Mouse (Mus musculus): ENCODE results near the gene Cfd.

Gene Cfd

DNA sequence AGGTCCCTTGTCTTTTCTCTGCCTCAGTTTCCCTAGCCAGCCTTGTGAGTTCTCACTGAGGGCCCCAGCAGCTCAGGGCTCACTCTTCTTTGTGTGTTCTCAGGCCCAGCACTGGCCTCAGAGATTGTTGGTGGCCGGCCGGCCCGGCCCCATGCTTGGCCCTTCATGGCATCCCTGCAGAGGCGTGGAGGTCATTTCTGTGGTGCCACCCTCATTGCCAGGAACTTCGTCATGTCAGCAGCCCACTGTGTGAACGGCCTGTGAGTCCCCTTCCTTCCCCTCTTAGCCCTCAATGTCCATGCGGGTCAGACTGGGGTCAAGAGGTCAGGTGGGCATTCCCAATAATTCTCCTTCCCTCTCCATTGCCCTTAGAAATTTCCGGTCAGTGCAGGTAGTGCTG is 4.0 kb upstream of the Cfd start:
- DNase-seq, result no peak

DNA sequence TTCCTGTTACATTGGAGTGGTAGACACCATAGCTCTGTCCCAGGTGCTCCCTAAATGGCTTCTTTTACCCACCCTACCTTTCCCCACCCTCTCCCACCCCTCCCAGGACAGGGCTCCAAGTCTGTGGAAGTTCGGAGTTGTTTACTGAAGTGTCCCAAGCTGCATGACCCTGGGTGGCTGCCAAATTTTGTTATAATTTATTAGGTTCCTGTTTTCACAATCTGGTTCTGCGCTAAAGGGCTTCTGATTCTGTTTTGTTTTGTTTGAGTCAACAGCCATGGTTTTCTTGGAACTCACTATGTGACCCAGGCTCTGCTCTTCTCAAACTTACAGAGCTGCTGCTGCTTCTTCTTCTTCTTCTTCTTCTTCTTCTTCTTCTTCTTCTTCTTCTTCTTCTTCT is 1.3 kb upstream of the Cfd start:
- no peak for DNase-seq

DNA sequence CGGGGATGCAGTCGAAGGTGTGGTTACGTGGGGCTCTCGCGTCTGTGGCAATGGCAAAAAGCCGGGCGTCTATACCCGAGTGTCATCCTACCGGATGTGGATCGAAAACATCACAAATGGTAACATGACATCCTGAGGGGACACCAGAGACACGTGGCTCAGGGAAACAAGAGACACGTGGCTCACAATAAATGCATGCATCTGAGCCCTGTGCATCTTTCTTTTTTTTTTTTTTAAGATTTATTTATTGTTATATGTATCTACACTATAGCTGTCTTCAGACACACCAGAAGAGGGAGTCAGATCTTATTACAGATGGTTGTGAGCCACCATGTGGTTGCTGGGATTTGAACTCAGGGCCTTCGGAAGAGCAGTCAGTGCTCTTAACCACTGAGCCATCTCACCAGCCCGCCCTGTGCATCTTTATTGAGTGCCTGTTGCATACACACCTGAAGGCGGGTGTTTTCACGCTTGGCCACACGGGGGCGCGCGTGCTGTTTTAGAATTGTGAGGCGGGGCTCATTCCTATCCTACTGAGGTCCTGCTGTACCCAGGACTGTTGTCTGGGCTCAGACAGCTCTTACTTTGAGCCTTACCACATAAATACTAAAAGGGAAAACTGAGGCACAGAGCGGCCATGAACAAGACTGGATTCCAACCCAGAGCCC is 1.9 kb downstream of the Cfd start:
- DNase-seq, result peak; percentile 89

DNA sequence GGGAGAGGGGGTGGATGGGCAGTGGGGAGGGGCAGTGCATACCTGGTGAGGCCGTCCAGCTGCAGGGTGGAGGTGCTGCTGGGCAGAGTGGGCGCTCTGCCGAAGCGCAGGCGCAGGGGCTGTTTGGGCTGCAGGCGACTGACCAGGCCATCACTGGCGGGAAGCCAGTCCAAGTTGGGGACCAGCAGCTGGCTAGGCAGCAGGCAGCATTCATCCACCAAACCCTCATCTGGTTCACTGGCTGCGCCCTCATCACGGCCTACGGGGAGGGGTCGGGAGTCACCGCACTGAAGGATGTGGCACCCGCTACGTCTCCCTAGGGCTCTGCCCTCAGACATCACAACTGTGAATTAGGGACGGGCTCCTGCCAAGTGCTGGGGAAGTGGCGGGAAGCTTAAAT is 5.7 kb downstream of the Cfd start:
- no peak for DNase-seq

DNA sequence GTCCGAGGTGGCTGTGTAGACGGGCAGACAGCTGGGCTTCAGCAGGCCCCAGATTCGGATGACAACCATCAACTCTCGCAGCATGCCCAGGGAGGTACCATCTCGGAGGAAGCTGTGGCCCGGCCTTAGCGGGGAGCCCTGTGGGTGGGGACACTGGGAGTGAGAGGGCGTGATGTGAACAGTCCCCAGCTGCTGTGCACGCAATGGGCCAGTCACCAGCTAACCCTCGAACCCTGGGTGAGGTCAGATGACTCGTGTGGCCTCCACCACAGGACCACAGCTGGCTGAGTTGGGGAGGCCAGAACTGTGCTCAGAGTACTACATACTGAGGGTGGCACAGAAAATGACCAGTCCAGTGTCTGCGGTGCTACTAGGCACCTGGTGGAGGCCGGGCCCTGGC is 6.2 kb downstream of the Cfd start:
- DNase-seq, result no peak

DNA sequence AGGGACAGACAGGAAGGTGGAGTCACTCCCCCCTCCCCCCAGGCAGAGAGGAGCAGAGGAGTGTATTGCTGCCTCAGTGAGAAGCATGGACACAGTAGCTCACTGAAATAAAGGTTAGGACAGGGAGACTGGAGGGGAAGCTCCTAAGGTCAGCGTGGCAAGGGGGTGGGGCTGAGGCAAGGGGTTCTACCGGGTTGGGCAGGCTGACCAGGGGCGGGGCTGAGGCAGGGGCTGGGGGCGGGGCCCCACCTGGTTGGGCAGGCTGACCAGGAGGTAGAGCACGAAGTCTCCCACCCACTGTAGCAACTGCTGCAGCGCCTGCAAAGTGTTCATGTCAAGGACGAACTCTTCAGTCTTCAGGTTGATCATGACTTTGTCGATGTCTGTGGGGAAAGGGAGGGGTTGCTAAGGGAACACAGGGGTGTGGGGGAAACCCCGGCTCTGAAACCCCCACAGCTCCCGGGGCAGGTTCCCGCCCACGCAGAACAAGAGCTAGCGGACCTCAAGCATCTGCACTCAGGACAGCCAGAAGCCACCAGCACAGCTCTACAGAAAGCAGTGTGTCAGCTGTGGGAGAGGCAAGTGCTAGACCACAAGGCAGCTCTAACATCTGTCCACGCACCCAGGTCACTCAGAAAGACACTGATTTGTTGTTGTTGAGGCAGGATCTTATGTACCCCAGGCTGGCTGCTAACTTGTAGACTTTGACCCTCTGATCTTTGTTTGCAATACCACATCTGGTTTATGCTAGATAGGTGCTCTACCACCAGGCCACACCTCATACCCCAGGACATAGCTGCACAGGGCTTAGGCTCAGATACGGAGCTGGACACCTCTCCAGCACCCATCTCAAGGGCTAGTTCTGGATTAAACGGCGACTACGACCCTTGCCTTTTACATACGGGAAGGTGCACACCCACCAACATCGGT is 6.9 kb downstream of the Cfd start:
- peak; percentile 28 to 46 for DNase-seq

DNA sequence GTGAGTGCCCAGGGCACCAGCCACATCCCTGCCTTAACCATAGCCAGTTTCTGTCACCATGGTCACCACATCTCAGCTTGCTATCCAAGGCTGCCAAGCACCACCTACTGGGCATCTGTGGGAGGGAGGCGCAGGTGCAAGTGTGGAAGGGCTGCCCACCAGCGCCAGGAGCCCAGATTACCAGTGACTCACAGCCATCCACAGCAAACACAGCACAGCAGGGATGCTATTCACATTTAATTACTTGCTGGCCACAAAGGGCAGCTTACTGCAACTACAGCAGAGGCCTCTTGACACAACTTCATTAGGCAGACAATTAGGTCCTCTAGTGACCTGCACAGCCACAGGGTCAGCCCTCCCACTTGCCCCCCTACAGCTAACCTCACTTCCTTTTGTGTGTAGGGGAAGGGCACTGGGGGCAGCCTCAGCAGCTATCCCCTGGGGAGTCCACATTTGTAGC is 10.3 kb downstream of the Cfd start:
- DNase-seq, result no peak

DNA sequence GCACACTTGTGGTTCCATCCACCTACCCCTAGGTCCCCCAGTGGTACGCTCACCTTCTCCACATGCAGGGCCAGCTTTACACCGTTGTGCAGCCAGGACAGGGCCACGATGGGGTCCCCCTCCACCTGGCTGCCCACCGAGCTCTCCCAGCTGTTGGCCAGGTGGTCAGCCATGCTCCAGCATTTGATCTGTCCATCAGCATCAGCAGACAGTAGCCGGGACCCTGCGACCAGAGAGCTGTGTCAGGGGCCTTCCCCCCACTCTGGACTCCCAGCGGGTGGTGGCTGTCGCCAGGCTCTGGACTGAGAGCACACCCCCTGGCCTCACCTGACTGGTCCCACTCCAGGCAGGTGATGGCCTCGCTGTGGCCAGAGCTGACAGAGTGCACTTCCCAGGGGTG is 16.1 kb downstream of the Cfd start:
- DNase-seq, result no peak

DNA sequence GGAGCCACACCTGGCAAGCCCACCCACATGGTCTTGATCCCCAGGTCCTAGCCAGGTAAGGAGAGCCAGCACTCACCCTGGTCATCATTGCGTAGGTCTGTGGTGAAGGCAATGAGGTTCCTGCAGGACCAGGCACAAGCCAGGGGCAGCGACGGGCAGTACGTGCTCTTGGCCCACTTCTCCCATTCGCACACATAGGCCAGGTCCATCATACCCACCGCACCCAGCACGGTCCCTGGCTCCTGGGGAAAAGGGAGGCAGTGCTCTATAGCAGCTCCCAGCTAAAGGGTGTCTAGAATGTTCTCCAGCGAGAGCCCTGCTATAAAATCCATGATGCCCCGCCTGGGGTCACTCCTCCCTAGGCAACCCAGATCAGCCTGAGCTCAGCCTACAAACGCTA is 16.8 kb downstream of the Cfd start:
- DNase-seq, result no peak

DNA sequence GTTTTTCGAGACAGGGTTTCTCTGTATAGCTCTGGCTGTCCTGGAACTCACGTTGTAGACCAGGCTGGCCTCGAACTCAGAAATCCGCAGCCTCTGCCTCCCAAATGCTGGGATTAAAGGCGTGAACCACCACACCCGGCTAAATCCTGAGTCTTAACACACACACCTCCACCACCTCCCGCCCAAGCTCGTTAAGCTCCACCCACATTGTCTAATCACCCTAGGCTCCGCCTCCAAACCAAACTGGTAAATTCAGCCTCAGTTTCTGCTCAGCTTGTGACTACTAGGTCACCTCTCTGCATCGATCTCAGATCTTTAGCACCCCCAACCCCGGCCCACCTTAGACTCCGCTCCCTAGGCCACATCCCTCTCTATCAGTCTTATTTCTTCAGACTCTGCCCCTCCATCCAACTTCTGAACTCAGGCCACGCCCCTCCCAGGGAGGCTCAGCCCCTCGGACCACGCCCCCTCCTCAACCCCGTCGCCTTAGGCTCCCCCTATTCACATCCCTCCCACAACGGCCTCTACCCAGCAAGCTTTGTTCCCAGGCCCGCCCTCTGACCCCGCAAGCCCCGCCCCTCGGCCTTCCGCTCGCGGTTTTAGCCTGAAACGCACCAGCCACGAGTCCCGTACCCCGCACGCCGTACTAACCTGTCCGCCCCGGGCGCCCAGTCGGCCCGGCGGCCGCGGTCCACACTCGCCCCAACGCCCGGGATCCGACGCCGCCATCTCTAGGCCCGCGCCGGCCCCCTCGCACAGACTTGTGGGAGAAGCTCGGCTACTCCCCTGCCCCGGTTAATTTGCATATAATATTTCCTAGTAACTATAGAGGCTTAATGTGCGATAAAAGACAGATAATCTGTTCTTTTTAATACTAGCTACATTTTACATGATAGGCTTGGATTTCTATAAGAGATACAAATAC is 17.8 kb downstream of the Cfd start, which contains the start of gene Med16:
Med16 (minus strand) TSS at position 757 of the 925 bp plus-strand sequence.
- DNase-seq, result peak; percentile 98 to 99

DNA sequence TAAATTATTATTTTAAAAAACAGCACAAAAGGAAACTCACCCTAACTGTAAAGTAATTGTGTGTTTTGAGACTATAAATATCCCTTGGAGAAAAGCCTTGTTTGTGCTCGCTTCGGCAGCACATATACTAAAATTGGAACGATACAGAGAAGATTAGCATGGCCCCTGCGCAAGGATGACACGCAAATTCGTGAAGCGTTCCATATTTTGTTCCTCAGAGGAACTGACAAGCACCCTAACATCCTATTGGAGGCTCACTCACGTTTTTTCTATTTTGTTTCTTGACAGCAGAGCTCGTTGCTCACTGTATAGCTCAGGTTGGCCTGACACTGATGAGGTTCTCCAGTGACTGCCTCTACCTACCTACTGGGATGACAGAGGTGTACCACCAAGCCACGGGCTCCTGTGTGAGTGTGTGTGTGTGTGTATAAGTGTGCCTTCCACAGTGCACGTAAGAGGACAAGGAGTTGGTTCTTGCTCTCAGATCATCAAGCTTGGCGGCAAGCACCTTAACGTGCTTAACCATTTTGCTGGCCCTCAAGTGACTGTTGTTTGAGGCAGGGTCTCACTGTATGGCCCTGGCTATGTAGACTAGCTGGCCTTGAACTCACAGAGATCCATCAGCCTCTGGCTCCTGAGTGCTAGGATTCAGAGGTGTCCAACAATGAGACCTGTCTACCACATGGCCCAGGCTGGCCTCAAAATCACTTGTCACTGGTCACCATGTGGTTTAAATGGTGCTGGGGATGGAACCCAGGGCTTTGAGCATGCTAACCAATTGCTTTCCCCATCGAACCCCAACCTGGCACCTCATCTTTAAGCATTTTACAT is 18.7 kb downstream of the Cfd start:
- DNase-seq, result peak; percentile 49 to 58

DNA sequence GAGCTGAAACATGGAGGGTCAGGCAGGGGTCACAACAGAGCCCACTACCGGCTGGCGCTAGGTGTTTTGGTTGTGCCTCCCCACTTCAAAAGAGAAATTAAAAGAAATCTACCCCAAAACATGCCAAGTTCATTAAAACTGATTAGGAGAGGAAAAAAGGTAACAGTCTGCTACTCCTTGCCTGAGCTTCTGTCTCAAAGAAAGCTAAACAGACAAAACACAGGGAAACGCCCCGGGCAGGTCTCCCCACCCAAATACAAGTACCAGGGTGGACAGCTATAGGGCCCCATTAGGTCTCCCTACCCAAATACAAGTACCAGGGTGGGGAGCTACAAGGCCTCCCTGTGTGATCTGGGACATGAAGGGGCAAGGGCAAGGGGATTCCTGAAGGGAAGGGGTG is 19.9 kb downstream of the Cfd start, which contains the start of gene Gm26602:
Gm26602 (plus strand) TSS at position 301 of the 400 bp plus-strand sequence.
- DNase-seq, result no peak

DNA sequence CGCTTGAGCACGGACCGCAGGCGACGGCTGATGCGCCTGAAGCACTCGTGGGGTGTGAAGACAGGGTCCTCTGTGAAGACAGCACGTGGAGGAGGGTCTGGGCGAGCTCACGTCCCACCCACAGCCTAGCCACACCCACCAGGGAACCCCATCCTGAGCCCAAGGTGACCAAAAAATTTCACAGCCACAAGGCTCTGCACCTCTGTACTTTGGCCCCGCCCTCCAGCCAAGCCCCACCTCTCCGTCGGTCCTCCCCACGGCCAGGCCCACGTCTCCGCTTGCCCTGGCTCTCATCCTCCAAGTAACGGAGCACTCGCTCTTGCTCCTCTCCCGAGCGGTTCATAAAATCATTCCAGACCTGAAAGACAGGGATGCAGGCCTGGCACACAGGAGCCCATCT is 21.8 kb downstream of the Cfd start:
- no peak for DNase-seq

DNA sequence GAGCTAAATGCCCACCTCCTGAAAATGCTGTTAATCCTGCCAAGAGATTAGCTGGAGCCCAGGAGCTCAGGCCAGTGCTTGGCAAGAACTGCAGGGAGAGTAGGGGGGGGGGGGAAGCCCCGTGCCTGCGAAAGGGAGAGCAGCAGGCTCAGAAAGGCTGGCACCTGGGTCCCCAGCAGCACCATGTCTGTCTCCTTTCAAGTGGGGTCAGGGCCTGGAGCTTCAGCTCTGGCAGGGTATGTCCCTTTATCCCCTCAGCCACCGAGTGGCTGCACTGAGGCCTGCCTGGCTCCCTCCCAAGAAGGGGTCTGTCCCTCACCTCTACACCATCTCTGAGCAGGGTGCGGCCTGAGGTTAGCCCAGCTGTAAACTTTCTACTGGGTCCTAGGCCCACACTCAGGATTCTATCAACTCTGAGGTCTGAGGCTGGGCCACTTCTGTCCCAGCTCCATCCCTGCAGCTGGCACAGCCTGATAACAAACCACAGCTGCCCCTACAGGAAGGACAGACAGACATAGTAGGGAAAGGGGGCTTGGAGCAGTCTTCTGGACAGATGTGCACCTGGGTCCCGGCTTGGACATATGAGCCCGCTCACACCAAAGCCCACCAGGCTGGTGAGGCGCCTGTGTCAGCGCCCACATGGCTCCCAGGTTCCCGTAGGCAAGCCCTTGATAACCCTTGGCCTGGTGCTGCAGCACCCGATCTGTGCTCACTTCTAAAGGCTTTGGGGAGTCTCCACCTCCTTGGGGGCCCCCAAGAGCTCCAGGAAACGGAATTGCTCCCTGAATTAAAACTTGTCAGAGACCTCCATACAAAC is 23.7 kb downstream of the Cfd start:
- no peak for DNase-seq

DNA sequence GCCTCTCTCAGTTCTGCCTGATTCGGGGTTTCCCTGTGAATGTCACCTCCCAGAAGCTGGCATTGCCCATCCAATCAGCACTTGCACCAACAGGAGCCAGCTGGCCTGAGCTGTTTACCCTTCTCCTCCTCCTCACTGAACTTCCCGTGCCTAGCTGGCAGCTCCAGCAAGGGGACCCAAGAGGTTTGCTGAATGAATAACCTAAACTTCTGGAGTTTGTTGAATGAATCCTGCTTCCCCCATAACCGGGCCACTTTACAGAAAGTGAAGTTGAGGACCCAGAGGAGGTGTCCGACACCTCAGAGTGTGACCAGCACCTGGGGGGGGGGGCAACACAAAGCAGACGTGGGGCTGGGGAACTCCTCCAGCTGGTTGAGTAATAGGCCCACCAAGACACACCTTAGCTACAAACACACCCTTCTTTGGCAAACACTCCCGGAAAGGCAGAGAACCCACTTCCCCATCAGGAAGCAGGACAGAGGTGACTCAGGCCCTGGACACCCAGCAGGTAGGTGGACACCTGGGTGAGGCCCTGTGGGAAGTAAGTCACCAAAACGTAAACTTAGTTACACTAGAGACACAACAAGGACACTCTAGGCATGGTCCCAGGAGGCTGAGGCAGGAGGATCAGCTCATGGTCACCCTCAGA is 24.4 kb downstream of the Cfd start:
- no peak for DNase-seq

DNA sequence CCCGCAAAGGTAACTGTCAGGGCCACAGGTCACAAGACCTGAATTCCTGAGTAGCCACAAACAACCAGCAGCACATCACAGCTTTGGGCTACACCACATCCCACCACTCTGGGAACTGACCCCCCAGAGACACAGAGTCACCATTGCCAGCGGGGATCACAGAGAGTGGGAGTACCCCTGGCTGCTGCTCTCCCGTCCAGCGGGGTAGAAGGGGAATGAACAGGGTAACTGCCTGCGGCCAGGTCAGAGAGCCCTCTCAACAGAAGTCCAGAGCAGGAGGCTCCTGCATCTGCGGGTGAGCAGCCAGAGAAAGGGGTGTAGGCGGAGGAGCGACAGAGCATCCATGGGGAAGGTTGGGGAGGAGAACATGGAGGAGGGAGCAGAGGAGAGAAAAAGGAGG is 25.4 kb downstream of the Cfd start:
- no peak for DNase-seq

DNA sequence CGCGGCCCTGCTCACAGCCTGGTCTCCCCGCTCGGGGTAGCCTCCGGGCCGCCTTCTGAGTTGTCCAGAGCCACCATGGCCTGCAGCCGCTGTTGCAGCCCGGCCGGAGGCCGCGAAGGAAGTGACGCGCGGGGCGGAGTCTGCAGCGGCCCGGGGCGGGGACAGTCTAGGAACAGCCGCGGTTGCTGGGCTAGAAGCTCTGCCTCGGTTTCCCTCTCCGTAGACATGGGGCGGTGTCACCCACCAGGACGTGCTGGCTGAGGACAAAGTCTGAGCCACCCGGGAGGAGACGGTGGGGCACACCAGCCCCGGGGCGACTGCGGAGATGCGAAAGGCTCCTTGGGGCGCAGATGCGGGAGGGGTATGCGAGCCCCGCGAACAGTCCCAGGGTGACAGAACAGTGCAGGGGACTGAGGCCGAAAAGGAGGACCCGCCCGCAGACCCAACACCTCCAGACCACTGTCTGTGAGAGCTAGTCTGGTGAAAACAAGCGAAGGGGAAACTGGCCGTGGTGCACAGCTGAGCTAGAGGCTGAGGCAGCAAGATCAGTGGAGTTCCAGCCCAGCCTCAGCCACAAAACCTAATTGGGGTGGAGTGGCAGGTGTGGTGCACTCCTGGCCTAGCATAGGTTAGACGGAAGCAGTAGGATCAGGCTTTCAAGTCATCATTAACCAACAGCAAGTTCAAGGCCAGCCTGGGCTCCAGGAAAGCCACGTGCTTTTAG is 26.3 kb downstream of the Cfd start, which contains the start of gene Kiss1r:
Kiss1r (plus strand) TSS at position 164 of the 724 bp plus-strand sequence.
- peak; percentile 90 to 91 for DNase-seq

DNA sequence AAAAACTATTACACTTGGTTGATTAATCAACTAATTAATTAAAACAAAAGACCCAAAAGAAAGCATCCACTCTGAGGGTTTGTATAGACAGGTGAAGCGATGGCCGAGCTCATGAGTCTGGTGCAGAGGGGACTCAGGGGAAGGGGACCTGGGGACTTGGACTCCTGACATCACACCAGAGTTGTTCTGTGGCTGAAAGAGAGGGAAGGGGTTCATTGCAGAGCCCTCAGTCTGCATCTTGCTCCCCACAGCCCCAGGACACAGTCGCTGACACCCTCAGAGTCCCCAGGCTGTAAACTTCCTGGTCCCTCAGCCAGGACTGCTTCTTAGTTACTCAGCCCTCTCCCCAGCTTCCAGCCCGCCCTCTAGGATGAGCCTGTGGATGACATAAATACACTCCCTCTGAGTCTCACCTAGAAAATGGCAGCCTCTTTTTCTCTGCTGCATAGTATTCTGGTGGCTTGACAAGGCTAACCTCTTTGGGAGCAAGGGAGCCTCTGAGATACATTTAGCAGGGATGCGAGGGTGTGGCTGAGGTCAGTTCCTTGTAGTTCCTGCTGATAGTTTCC is 27.0 kb downstream of the Cfd start:
- DNase-seq, result no peak
